Mouse (Mus musculus) C2C12 (cell line): ENCODE measurements at regions not wholly inside any gene's neighbourhood (a gene's known extent, or its start where the extent isn't known, plus 50 kb on each side); places are given as distances from the start of the nearest gene placed in this dataset.

ENCODE experiments used
- CEBPB ChIP-seq: IDR thresholded peaks from one replicate; pipeline ENCODE4 v1.6.1; 2011; ENCODE audit warnings: low read depth, mild to moderate bottlenecking, control low read depth, moderate library complexity
- CTCF ChIP-seq: IDR thresholded peaks from one replicate; pipeline ENCODE4 v1.5.1; 2011; ENCODE audit not compliant: control insufficient read depth, insufficient read depth, insufficient read length
- FOSL1 ChIP-seq: IDR thresholded peaks from one replicate; pipeline ENCODE4 v1.8.0; 2011; ENCODE audit warnings: mild to moderate bottlenecking, low read length; ENCODE audit not compliant: poor library complexity, insufficient read depth, severe bottlenecking
- MAX ChIP-seq: IDR thresholded peaks from one replicate; pipeline ENCODE4 v1.6.1; 2011; ENCODE audit warnings: mild to moderate bottlenecking, control low read depth
- MYOD1 ChIP-seq: IDR thresholded peaks from one replicate; pipeline ENCODE4 v1.6.1; 2011; ENCODE audit warnings: low read depth; ENCODE audit not compliant: control insufficient read depth, insufficient read length
- MYOG ChIP-seq: IDR thresholded peaks from one replicate; pipeline ENCODE4 v1.6.1; 2011; ENCODE audit not compliant: control insufficient read depth, insufficient read length; ENCODE audit errors: extremely low read depth
- USF1 ChIP-seq: IDR thresholded peaks from one replicate; pipeline ENCODE4 v1.6.1; 2011; ENCODE audit warnings: low read depth, mild to moderate bottlenecking, control low read depth, moderate library complexity

DNA sequence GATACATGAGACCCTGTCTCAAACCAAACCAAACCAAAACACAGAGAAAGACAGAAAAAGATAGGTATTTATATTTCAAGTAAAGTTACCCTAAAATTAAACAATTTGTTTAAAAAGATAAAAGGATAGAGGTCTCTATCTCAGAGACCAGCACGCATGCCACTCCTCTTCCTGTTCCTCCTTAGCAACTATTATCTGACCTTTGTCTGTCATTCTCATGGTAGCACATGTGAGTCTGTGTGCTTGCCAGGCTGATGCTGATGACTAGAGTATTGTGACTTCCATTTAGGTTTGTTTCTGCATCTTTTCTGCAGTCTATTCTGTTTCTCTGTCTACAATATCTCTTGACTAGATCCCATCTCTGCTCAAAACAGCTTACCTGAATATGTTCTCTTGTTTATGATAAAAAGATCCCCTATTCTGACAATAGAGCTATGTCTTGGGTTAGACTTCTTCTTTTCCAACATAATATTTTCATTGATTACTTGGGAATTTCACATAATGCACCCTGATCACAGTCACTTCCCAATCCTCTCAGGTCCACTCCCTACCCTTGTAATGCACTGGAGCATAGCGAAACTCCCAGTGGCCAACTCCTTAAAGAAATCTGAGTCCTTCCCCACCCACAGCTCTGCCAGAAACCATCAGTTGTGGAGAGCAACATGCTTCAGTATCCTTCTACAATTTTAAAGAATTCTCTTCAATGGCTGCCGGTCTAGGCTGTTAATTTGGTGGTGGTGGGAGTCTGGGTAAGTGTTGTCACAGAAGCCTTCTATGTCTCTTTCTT, 115.7 kb upstream of the Nrp1 start:
- no peak for TF ChIP-seq CTCF
- no peak for TF ChIP-seq USF1
- no peak for TF ChIP-seq MYOD1
- no peak for TF ChIP-seq MYOG
- no peak for TF ChIP-seq MAX
- TF ChIP-seq CEBPB = no peak
- TF ChIP-seq FOSL1 = no peak
